Mouse (Mus musculus): ENCODE results near the gene Pign. TPM values are rescaled to one million over a fixed set of nuclear protein-coding genes. Genes with fewer than 3 reads are reported as not detected.

Gene Pign
- polyA plus RNA-seq, 3 experiments from 2014 or later: 18.2 to 23.2 (median 22.6) TPM

GRCm38 (mm10) chr1:105556078-105556477 lies 107.4 kb downstream of the Pign start:
- ATAC-seq: no peak

DNA sequence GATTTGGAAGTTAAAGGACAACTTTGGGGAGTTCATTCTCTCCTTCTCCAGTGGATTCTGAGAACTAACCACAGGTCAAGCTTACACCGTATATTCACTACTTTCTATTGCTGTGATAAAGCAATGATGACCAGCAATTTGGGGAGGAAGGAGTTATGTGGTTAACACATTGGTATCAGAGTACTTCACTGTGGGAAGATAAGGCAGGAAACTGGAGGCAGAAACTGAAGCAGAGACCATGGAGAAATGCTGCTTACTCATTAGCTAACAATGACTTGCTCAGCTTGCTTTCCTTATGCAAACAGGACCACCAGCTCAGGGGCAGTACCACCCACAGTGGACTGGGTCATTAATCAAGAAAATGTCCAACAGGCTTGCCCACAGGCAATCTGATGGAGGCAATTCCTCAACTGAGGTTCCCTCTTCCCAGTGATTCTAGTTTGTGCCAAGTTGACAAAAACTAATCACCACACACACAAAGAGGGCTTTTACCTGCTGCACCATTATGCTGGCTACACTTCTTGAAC lies 108.2 kb downstream of the Pign start:
- ATAC-seq: no peak

GRCm38 (mm10) chr1:105553130-105553529 lies 110.3 kb downstream of the Pign start:
- ATAC-seq: no peak

DNA sequence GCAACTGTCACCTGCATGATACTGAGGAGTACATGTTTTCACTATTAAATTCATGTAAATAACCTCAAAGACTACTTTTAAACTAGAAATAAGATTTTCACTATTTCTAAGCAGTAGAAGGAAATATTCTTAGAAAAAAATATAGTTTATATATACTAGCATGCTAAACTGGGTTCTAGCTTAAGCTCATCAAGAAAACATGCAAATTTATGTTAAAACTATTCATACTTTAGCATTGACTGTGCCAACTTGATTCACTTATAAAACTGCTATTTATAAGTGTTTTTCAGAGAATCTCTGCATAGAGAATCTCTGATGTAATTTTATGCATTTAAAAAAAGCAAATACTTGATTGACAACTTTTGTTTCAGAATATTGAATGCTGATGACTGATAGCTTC lies 113.3 kb downstream of the Pign start:
- no peak for ATAC-seq

DNA sequence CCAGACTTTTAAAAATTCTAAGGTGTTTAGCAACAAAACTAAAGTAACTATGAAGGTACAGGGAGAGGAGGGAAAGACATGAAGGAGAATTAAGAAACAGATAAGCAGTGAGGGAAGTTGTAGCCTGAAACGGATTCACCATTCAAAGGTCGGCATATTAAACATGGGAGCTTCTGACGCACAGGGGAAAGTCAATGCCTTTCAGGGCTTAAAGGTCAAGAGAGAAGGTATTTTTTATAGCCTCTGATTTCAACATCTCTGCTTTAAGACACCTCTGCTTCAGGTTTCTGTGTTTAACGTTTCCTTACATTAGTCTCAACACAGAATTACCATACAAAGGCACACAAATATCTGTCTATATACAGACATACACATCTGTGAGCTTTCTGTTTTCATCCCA lies 113.8 kb downstream of the Pign start:
- no peak for ATAC-seq

DNA sequence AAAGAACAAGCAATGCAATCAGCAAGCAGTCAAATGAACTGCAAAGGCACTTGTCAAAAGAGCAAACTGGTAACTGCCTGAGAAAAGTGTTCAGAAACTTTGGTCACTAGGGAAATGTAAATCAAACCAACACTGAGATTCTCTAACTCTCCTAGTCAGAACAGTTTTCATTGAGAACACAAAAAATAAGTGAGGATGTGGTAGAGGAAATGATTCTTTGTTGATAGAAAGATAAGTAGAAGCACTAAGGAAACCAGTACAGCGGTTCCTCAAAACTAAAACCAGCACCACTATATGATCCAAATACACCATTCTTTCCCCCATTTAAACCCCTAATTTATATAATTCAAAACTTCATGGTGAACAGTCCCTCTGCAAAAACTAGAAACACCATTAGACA lies 120.4 kb downstream of the Pign start:
- ATAC-seq: peak; percentile 41

DNA sequence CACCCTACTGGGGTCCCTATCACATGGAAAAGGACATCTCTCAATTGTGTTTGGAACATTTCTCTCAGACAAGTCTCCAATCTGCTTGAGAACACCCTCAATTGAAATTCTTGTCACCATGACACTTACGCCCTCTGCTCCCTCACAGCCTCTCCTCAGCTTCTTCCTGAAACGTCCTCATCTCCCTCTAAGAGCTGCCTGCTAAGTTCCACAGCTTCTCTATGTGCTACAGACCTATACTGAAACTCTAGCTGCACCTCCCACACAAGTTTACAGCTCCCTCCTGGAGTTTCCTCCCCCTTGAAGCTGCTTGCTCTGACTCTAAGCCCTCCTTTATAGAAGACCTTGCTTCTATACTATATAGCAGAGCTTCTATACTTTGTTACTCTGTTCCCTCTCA lies 139.7 kb downstream of the Pign start:
- ATAC-seq: no peak

- ATAC-seq: no peak
Observed at GRCm38 (mm10) chr1:105522321-105522720, 141.2 kb downstream of the Pign start.

DNA sequence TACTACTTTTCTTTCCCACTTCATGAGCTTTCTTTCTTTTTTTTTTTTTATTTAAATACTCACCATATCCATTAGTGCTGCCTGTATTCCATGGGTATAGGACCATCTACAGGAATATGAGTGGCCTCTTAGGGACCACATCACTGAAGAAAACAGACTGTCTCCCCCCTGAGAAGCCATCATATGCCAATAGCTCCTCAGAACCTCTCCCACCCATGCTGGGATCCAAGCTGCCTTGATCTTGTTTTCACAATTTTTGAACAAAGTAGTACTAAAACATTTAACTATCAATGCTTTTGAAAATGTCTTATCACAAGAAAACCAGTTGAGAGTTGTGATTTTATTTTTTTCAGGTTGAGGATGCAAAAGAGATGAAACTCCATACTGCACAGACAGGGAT lies 145.4 kb downstream of the Pign start:
- ATAC-seq: no peak

DNA sequence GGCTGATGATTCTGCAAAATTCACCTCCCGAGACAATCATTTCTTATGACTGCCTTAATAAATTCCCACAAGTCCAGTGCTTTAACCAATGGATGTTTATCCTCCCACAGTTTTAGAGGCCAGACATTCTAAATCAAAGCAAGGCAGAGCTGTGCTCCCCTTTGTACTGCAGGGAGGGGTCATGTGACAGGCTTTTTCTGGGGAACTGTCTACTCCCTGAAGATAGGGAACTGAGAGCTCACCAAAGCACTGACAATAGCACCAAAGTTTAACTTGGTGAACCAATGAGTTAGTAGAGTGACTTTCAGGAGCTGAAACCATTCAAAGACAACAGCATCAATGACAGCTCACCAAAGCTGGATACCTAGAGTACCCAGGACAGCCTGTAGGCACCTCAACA lies 156.4 kb downstream of the Pign start:
- no peak for ATAC-seq

- ATAC-seq: no peak
Observed at GRCm38 (mm10) chr1:105492626-105493025, 170.9 kb downstream of the Pign start.

DNA sequence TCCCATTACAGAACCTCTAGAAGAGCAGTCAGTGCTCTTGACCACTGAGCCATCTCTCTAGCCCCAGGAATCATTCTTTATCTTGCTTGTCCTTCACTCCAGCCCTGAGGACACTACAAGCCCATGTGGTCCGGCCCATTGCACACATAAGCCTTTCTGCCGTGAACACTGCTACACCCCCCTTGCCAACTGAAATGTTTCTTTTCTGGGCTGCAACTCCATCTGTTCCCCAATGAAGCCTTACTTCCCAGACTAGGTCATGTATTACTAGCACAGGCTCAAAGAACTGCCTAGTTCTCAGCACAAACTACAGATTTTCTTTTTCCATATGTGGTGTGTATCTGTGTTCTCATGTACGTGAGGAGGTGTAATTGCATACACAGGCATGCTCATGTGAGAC lies 174.0 kb downstream of the Pign start:
- no peak for ATAC-seq

- ATAC-seq: no peak
Observed at GRCm38 (mm10) chr1:105487037-105487436, 176.4 kb downstream of the Pign start.

Other genes with a start within 250 kb of the Pign start
- gene Relch, start 184 bp upstream of the Pign start, polyA plus RNA-seq (2017; shearing (Covaris generic)): 10 to 100 TPM; 35.8 to 48.0 (median 45.4) TPM
- gene Tnfrsf11a, start 117.0 kb upstream of the Pign start, polyA plus RNA-seq (2017; shearing (Covaris generic)): not detected

Measured in inflammation-experienced regulatory T-cells, adult 6 months (primary cell).